Mouse (Mus musculus): ENCODE results near the gene Zfp296. TPM values are rescaled to one million over a fixed set of nuclear protein-coding genes. Genes with fewer than 3 reads are reported as not detected.

Zfp296 gene
- 0.26 TPM in 1 of 2 replicates, not detected in the other for polyA plus RNA-seq (2015; fragmentation: Nextera tagmentation; extraction: Ambion mirVana)

DNA sequence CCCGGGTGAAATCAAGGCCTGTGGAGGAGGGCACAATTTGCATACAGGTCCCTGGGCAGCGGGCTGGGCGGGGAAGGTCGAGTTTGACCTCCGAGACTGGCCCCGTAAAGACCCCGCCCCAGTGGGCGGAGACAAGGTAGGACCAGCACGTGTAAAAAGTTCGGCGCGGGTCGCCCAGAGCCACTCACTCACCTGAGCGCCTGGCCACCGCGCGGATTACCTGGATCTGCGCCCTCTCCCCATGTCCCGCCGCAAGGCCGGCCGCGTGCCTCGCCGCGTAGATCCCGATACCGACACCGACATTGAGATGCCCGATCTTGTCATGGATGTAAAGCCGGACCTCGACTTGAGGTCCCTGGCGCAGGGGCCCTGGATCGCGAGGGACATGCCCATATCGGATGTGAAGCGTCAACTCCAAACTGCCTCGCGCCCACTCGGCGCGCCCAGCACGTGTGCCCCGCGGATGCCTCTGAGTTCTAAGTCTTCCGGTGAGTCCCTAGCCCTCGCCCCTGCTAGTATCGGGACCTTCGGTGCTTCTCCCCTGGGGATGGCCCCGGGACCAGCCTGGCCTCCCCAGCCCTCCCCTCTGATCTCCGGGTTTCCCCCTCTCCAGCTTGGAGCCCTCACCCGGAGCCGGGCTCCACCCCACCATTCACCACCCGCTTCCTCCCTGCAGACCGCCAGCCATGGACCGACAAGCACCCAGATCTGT, at the start of gene Zfp296, which contains the start of gene Gemin7:
Gene Zfp296 (plus strand): TSS at position 147 of the 712 bp plus-strand sequence.
Gene Gemin7 (minus strand): TSS at position 455 of the 712 bp plus-strand sequence.
- Histone ChIP-seq H3K27me3 (replicated peaks; ENCODE audit: control insufficient read depth, insufficient read depth, low read length) (peaks cover 26% of the 10 kb centered on the region), H3K4me2 (ENCODE audit: low read length) (peak within 1 kb of the TSS; percentile 51), H3K27ac (ENCODE audit: low read length) (no peak within 1 kb of the TSS), H3K36me3 (ENCODE audit: control insufficient read depth, insufficient read depth) (peaks cover 11% of the 10 kb centered on the region), H3K9ac (replicated peaks; ENCODE audit: low read depth, low read length) (peak within 1 kb of the TSS; percentile 44), H3K4me3 (replicated peaks; ENCODE audit: low read length) (peak within 1 kb of the TSS; percentile 36), H3K4me1 (replicated peaks; ENCODE audit: control insufficient read depth, insufficient read depth, low read length) (peaks cover 18% of the 10 kb centered on the region), H3K9me3 (ENCODE audit: control insufficient read depth, low read length) (no peaks in the 10 kb centered on the region)
- WGBS, result under 1% methylated on average over 56 of the region's 56 CpGs
- no peak for ATAC-seq

DNA sequence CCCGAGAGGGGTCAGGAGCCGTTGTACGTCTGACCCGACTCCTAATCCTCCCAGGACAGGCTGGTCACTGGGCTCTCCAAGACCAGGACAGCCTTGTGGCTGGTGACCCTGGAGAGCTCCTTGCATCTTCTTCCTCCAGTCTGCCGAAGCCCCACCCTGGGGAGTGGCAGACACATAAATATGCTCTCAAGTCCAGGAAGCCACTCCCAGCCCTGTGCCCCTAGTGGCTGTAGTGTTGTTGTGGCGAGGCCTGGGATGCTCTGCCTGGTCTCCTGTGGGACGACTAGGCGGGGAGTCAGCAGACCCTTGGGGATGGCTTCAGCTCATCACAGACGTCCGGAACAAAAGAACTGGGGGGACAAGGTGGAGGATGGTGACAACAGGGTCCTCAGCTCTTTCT, 46.0 kb upstream of the Zfp296 start:
- WGBS, result 85% methylated on average over 10 of the region's 10 CpGs
- peaks cover 21% of the 10 kb centered on the region; the same call in 1 of the 2 replicates for H3K36me3 ChIP-seq (ENCODE audit: control insufficient read depth, insufficient read depth)
- H3K27ac ChIP-seq (ENCODE audit: low read length), result no peak overlapping the region
- no peaks in the 10 kb centered on the region for H3K9me3 ChIP-seq (ENCODE audit: control insufficient read depth, low read length)
- ATAC-seq, result no peak
- H3K27me3 ChIP-seq (replicated peaks; ENCODE audit: control insufficient read depth, insufficient read depth, low read length), result no peaks in the 10 kb centered on the region
- no peak overlapping the region for H3K4me2 ChIP-seq (ENCODE audit: low read length)
- H3K9ac ChIP-seq (replicated peaks; ENCODE audit: low read depth, low read length), result no peak overlapping the region
- no peaks in the 10 kb centered on the region for H3K4me1 ChIP-seq (replicated peaks; ENCODE audit: control insufficient read depth, insufficient read depth, low read length)
- H3K4me3 ChIP-seq (replicated peaks; ENCODE audit: low read length), result no peak overlapping the region

DNA sequence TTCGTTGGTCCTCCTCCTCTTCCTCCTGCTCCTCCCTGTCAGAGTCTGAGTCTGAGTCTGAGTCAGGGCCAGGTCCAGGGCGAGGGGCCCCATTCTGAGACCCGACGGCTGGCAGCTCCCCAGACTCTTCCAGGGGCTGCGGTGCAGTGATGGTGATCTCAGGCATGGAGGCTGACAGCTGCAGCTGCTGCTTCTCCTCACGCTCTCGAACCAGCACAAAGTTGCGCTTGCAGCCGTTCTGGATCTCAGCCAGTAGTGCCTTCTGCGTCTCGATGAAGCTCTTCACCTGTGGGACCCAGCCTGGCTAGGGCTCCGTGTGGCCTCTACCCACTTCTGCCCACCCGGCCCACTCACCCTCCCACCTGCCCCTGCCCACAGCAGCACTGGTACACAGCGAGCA, 44.8 kb upstream of the Zfp296 start:
- WGBS, result 86% methylated on average over 14 of the region's 14 CpGs
- Histone ChIP-seq H3K4me1 (replicated peaks; ENCODE audit: control insufficient read depth, insufficient read depth, low read length) (no peaks in the 10 kb centered on the region), H3K9me3 (ENCODE audit: control insufficient read depth, low read length) (no peaks in the 10 kb centered on the region), H3K4me3 (replicated peaks; ENCODE audit: low read length) (no peak overlapping the region), H3K36me3 (ENCODE audit: control insufficient read depth, insufficient read depth) (peaks cover 21% of the 10 kb centered on the region; the same call in 1 of the 2 replicates), H3K9ac (replicated peaks; ENCODE audit: low read depth, low read length) (no peak overlapping the region), H3K27me3 (replicated peaks; ENCODE audit: control insufficient read depth, insufficient read depth, low read length) (no peaks in the 10 kb centered on the region), H3K4me2 (ENCODE audit: low read length) (no peak overlapping the region), H3K27ac (ENCODE audit: low read length) (no peak overlapping the region)
- ATAC-seq, result no peak

DNA sequence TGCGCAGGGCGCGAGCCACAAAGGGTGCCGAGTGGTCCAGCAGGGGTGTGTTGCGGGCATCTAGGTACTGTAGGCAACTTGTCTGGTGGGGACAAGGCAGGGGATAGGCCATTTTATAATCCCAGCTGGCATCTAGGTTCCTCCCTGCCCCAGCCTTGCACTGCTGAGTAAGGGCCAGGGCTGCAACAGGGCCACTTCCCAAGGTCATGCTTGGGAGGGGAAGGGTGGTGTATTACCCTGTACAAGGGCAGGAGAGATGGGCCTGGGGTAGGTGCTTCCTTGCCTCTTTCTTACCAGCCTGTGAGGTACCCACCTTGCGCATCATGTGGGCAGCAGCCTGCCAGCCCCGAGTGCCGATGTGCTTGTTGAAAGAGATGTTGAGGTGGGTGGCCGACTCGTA, 42.4 kb upstream of the Zfp296 start:
- H3K9me3 ChIP-seq (ENCODE audit: control insufficient read depth, low read length), result no peaks in the 10 kb centered on the region
- H3K4me3 ChIP-seq (replicated peaks; ENCODE audit: low read length), result no peak overlapping the region
- H3K27ac ChIP-seq (ENCODE audit: low read length), result no peak overlapping the region
- no peaks in the 10 kb centered on the region for H3K27me3 ChIP-seq (replicated peaks; ENCODE audit: control insufficient read depth, insufficient read depth, low read length)
- no peak overlapping the region for H3K9ac ChIP-seq (replicated peaks; ENCODE audit: low read depth, low read length)
- no peaks in the 10 kb centered on the region for H3K4me1 ChIP-seq (replicated peaks; ENCODE audit: control insufficient read depth, insufficient read depth, low read length)
- 96% methylated on average over 10 of the region's 10 CpGs for WGBS
- no peak overlapping the region for H3K4me2 ChIP-seq (ENCODE audit: low read length)
- no peak for ATAC-seq
- H3K36me3 ChIP-seq (ENCODE audit: control insufficient read depth, insufficient read depth), result peaks cover 21% of the 10 kb centered on the region; the same call in 1 of the 2 replicates

DNA sequence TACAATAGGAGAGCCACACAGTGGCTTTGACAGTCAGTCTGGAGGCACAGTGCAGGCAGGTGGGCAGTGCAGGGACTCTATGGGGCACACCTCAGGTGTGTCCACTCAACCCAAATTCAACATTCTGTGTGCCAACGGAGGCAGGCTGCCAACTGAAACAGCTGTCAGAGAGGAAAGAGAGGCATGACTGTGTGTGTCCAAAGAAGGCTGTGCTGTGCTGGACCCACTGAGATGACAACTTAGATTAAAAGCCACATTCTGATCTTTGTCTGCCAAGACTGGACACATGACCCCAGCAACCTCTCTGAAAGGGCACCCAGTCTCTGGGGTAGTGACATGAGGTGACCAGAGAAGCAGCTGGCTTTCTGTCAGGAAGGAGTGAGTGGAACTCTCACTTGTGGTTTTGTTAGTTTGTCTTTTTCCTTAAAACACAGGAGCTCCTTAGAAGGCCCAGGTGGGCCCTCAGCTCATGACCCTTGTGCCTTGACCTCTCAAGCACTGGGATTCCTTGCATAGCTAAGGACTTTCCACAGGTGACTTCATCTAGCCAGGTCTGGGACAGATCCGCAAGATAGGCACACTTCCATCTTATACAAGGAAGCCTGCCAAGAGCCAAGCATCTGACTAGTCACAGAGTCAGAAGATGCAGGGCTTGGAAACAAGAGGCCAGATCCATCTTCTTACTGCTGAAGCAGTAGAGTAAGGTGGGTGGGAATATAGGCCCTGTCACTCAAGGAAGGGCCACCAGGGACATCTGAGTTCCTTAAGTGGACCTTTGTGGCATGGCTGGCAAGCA, 36.1 kb upstream of the Zfp296 start:
- H3K9ac ChIP-seq (replicated peaks; ENCODE audit: low read depth, low read length), result no peak overlapping the region
- no peak overlapping the region for H3K27ac ChIP-seq (ENCODE audit: low read length)
- WGBS, result 60% methylated on average over 2 of the region's 2 CpGs
- peaks cover 26% of the 10 kb centered on the region for H3K4me1 ChIP-seq (replicated peaks; ENCODE audit: control insufficient read depth, insufficient read depth, low read length)
- no peaks in the 10 kb centered on the region for H3K36me3 ChIP-seq (ENCODE audit: control insufficient read depth, insufficient read depth)
- no peak overlapping the region for H3K4me3 ChIP-seq (replicated peaks; ENCODE audit: low read length)
- no peaks in the 10 kb centered on the region for H3K27me3 ChIP-seq (replicated peaks; ENCODE audit: control insufficient read depth, insufficient read depth, low read length)
- H3K4me2 ChIP-seq (ENCODE audit: low read length), result no peak overlapping the region
- H3K9me3 ChIP-seq (ENCODE audit: control insufficient read depth, low read length), result no peaks in the 10 kb centered on the region
- ATAC-seq, result no peak

DNA sequence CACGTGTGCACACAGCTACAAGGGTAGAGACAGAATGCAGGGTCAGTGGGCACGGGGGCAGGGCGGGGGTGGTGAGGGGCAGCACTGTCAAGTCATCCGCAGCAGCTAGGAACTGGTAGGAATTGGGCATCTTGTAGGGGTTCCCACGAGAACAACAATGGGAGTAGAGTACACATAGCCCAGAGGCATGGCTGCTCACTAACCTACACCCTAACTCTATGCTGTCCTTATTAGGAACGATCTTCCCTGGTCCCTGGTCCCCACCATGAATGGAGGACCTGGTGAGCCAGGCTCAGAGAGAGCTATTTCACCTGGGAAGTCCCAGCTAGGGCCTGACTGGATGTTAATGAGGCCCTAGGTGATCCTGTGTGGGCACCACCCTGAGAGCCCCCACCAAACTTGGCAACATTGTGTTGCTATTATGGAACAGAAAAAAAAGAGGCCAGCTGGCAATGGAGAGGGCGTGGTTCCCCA, 35.4 kb upstream of the Zfp296 start:
- Histone ChIP-seq H3K9ac (replicated peaks; ENCODE audit: low read depth, low read length) (0 out of 2 replicates have a peak overlapping the region, but pooled peaks have one; percentile 18), H3K4me3 (replicated peaks; ENCODE audit: low read length) (no peak overlapping the region)
- ATAC-seq, result no peak; the same call in 1 of the 2 replicates

DNA sequence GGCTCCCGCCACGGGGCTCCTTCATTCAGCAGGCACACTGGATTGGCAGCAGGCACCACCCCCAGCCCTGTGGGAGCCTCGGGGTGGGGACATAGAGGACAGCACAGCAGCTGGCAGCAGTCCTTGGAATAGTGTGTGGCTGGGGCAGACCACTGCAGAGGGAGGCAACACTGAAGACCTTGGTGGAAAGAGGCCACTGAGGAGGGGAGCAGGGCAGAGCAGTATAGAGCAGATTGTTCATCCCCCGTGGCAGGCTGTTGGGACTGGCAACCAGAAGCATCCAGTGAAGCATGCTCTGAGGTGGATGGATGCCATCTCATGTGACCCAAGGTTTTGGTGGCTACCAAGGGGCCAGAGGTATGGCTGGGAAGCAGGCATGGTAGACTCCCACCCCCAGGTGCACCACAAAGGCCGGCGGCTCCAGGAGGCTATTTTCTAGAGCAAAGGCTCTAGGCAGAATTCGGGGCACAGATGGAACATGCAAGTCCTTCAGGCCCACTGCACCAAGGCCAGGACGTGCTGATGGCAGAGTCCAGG, 34.9 kb upstream of the Zfp296 start:
- peak; percentile 94 for ATAC-seq
- Histone ChIP-seq H3K36me3 (ENCODE audit: control insufficient read depth, insufficient read depth) (no peaks in the 10 kb centered on the region), H3K9me3 (ENCODE audit: control insufficient read depth, low read length) (no peaks in the 10 kb centered on the region), H3K4me2 (ENCODE audit: low read length) (peak overlapping the region; percentile 11; the same call in 1 of the 2 replicates), H3K4me3 (replicated peaks; ENCODE audit: low read length) (no peak overlapping the region), H3K27me3 (replicated peaks; ENCODE audit: control insufficient read depth, insufficient read depth, low read length) (no peaks in the 10 kb centered on the region), H3K27ac (ENCODE audit: low read length) (peak overlapping the region; percentile 52), H3K9ac (replicated peaks; ENCODE audit: low read depth, low read length) (0 out of 2 replicates have a peak overlapping the region, but pooled peaks have one; percentile 18), H3K4me1 (replicated peaks; ENCODE audit: control insufficient read depth, insufficient read depth, low read length) (peaks cover 30% of the 10 kb centered on the region)
- 43% methylated on average over 8 of the region's 8 CpGs for WGBS

More for the DNA sequence above, 35.4 kb upstream of the Zfp296 start:
- H3K4me2 ChIP-seq (ENCODE audit: low read length), result no peak overlapping the region
- H3K4me1 ChIP-seq (replicated peaks; ENCODE audit: control insufficient read depth, insufficient read depth, low read length), result peaks cover 30% of the 10 kb centered on the region
- H3K9me3 ChIP-seq (ENCODE audit: control insufficient read depth, low read length), result no peaks in the 10 kb centered on the region
- no peaks in the 10 kb centered on the region for H3K27me3 ChIP-seq (replicated peaks; ENCODE audit: control insufficient read depth, insufficient read depth, low read length)
- peak overlapping the region; percentile 52 for H3K27ac ChIP-seq (ENCODE audit: low read length)
- 54% methylated on average over 7 of the region's 7 CpGs for WGBS
- H3K36me3 ChIP-seq (ENCODE audit: control insufficient read depth, insufficient read depth), result no peaks in the 10 kb centered on the region

GRCm38 (mm10) chr7:19543584-19543983, 33.5 kb upstream of the Zfp296 start:
- Histone ChIP-seq H3K27me3 (replicated peaks; ENCODE audit: control insufficient read depth, insufficient read depth, low read length) (no peaks in the 10 kb centered on the region), H3K27ac (ENCODE audit: low read length) (no peak overlapping the region), H3K4me2 (ENCODE audit: low read length) (no peak overlapping the region), H3K4me1 (replicated peaks; ENCODE audit: control insufficient read depth, insufficient read depth, low read length) (peaks cover 30% of the 10 kb centered on the region), H3K36me3 (ENCODE audit: control insufficient read depth, insufficient read depth) (no peaks in the 10 kb centered on the region), H3K9me3 (ENCODE audit: control insufficient read depth, low read length) (no peaks in the 10 kb centered on the region), H3K4me3 (replicated peaks; ENCODE audit: low read length) (no peak overlapping the region), H3K9ac (replicated peaks; ENCODE audit: low read depth, low read length) (no peak overlapping the region)
- WGBS, result 57% methylated on average over 6 of the region's 6 CpGs
- ATAC-seq, result no peak

DNA sequence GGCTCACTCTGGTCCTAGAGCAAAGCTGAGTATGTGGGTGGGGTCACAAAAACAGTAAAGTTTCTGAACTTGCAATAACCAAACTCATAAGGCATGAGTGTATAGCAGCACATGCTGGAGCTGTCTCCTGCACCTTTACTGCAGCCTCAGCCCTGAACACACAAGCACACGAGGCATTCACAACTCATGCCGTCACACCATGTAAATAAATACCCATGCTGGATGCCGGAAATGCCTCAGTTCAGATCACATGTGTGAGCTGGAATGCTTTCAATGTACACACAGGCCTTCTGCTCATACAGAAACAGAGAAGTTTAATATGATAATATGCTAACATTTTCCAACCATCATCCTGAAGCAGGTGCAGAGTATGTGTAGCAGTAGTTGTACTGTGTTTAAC, 31.1 kb upstream of the Zfp296 start:
- no peak overlapping the region for H3K9ac ChIP-seq (replicated peaks; ENCODE audit: low read depth, low read length)
- no peaks in the 10 kb centered on the region for H3K36me3 ChIP-seq (ENCODE audit: control insufficient read depth, insufficient read depth)
- no peak overlapping the region for H3K27ac ChIP-seq (ENCODE audit: low read length)
- 63% methylated on average over 3 of the region's 3 CpGs for WGBS
- no peaks in the 10 kb centered on the region for H3K9me3 ChIP-seq (ENCODE audit: control insufficient read depth, low read length)
- peaks cover 29% of the 10 kb centered on the region for H3K4me1 ChIP-seq (replicated peaks; ENCODE audit: control insufficient read depth, insufficient read depth, low read length)
- ATAC-seq, result no peak
- no peak overlapping the region for H3K4me3 ChIP-seq (replicated peaks; ENCODE audit: low read length)
- no peak overlapping the region for H3K4me2 ChIP-seq (ENCODE audit: low read length)
- H3K27me3 ChIP-seq (replicated peaks; ENCODE audit: control insufficient read depth, insufficient read depth, low read length), result no peaks in the 10 kb centered on the region

All from forebrain, embryonic 16.5 days (tissue).